Mouse (Mus musculus) lung, embryonic 16.5 days (tissue): ENCODE data around the gene Gm1527. TPM values are rescaled to one million over a fixed set of nuclear protein-coding genes. Genes with fewer than 3 reads are reported as not detected.
"Not testable (repeated sequence)": the region's sequence is repeated elsewhere in the genome, so short reads cannot be mapped to it uniquely, and the experiment has no call there.

Experiments used
- ATAC-seq: fragments of 200-750 bp; cut with Nextera tagmentation; 2 replicates; pipeline ENCODE4 v1.8.0; 2017; ENCODE audit warnings: low read depth, mild to moderate bottlenecking, moderate library complexity
- H3K27ac ChIP-seq: fragments of 300-500 bp; sonication (generic); 2 replicates; pipeline ENCODE4 v1.5.1; 2014; ENCODE audit warnings: mild to moderate bottlenecking, control low read depth, low read length
- H3K27me3 ChIP-seq: fragments of 300-500 bp; sonication (generic); 2 replicates; pipeline ENCODE4 v1.6.1; 2014; ENCODE audit warnings: low read depth, low read length, mixed read lengths; ENCODE audit not compliant: control insufficient read depth, insufficient read depth
- H3K36me3 ChIP-seq: fragments of 300-500 bp; sonication (generic); 2 replicates; pipeline ENCODE4 v1.6.1; 2014; ENCODE audit warnings: low read length; ENCODE audit not compliant: control insufficient read depth, insufficient read depth
- H3K4me1 ChIP-seq: fragments of 300-500 bp; sonication (generic); replicated peaks from 2 replicates; pipeline ENCODE4 v1.6.1; 2014; ENCODE audit warnings: low read length, mixed read lengths; ENCODE audit not compliant: control insufficient read depth, insufficient read depth
- H3K4me2 ChIP-seq: fragments of 300-500 bp; sonication (generic); 2 replicates; pipeline ENCODE4 v1.6.1; 2014; ENCODE audit warnings: low read depth, low read length, control low read depth
- H3K4me3 ChIP-seq: fragments of 300-500 bp; sonication (generic); 2 replicates; pipeline ENCODE4 v1.5.1; 2014; ENCODE audit warnings: mild to moderate bottlenecking, low read length, control low read depth
- H3K9ac ChIP-seq: fragments of 300-500 bp; sonication (generic); 2 replicates; pipeline ENCODE4 v1.6.1; 2014; ENCODE audit warnings: low read length, control low read depth
- H3K9me3 ChIP-seq: fragments of 300-500 bp; sonication (generic); 2 replicates; pipeline ENCODE4 v1.6.1; 2016; ENCODE audit warnings: low read length; ENCODE audit not compliant: control insufficient read depth
- WGBS: fragments of 180-500 bp; shearing (Covaris S2); extraction: QIAGEN DNeasy Blood & Tissue Kit; methylation state at CpG from one replicate; pipeline ENCODE4 v1.1.7; 2014; 5-methylcytosine and 5-hydroxymethylcytosine counted together
- polyA plus RNA-seq: library from polyadenylated mRNA; unstranded; fragments of >200 nt; fragmentation: Nextera tagmentation; extraction: Ambion mirVana; gene quantifications from 2 replicates; pipeline ENCODE4 v1.2.1, GENCODE M21; 2015

Gene Gm1527
- polyA plus RNA-seq = not detected in 2 replicates

- H3K27me3 ChIP-seq = no peaks in the 10 kb centered on the region
- 33% methylated on average over 1 of the region's 1 CpGs for WGBS
- no peak within 1 kb of the TSS for H3K27ac ChIP-seq
Measured at GRCm38 (mm10) chr3:28892317-28892716, at the start of gene Gm1527. Gene Gm1527, plus strand, starts transcription at chr3:28892617.

GRCm38 (mm10) chr3:28843231-28843630 is 49.2 kb upstream of the Gm1527 start:
- Histone ChIP-seq H3K36me3 (no peaks in the 10 kb centered on the region), H3K4me1 (no peaks in the 10 kb centered on the region), H3K9ac (no peak overlapping the region), H3K4me2 (no peak overlapping the region), H3K27me3 (no peaks in the 10 kb centered on the region), H3K4me3 (no peak overlapping the region), H3K27ac (no peak overlapping the region), H3K9me3 (no peaks in the 10 kb centered on the region)
- 63% methylated on average over 8 of the region's 8 CpGs for WGBS
- no peak for ATAC-seq

More at GRCm38 (mm10) chr3:28892317-28892716, at the start of gene Gm1527:
- Histone ChIP-seq H3K9ac (no peak within 1 kb of the TSS), H3K4me1 (no peaks in the 10 kb centered on the region), H3K36me3 (no peaks in the 10 kb centered on the region), H3K4me3 (no peak within 1 kb of the TSS), H3K4me2 (no peak within 1 kb of the TSS), H3K9me3 (no peaks in the 10 kb centered on the region)
- no peak for ATAC-seq

- H3K4me3 ChIP-seq = no peak overlapping the region
- no peaks in the 10 kb centered on the region for H3K4me1 ChIP-seq
- H3K27ac ChIP-seq = no peak overlapping the region
- H3K9ac ChIP-seq = no peak overlapping the region
- H3K9me3 ChIP-seq = no peaks in the 10 kb centered on the region
- ATAC-seq = no peak
- H3K36me3 ChIP-seq = no peaks in the 10 kb centered on the region
- no peak overlapping the region for H3K4me2 ChIP-seq
- no peaks in the 10 kb centered on the region for H3K27me3 ChIP-seq
Measured at GRCm38 (mm10) chr3:28847115-28847514, 45.3 kb upstream of the Gm1527 start.

GRCm38 (mm10) chr3:28852174-28852573 is 40.2 kb upstream of the Gm1527 start:
- WGBS = 90% methylated on average over 3 of the region's 3 CpGs

GRCm38 (mm10) chr3:28859630-28860392 is 32.6 kb upstream of the Gm1527 start:
- not testable (repeated sequence) for ATAC-seq, H3K4me2 ChIP-seq, H3K9me3 ChIP-seq, H3K4me1 ChIP-seq, H3K9ac ChIP-seq, H3K27ac ChIP-seq, H3K36me3 ChIP-seq, H3K4me3 ChIP-seq, H3K27me3 ChIP-seq

More at GRCm38 (mm10) chr3:28852174-28852573, 40.2 kb upstream of the Gm1527 start:
- H3K9me3 ChIP-seq, ATAC-seq, H3K36me3 ChIP-seq, H3K4me1 ChIP-seq, H3K4me3 ChIP-seq, H3K27ac ChIP-seq, H3K9ac ChIP-seq, H3K27me3 ChIP-seq, H3K4me2 ChIP-seq: not testable (repeated sequence)

GRCm38 (mm10) chr3:28896966-28897365 is 4.5 kb downstream of the Gm1527 start:
- H3K27ac ChIP-seq, H3K4me1 ChIP-seq, H3K27me3 ChIP-seq, H3K36me3 ChIP-seq, H3K9me3 ChIP-seq, H3K4me3 ChIP-seq, ATAC-seq, H3K4me2 ChIP-seq, H3K9ac ChIP-seq: not testable (repeated sequence)
- WGBS = 55% methylated on average over 6 of the region's 6 CpGs

- no peak overlapping the region for H3K4me3 ChIP-seq
- H3K27ac ChIP-seq = no peak overlapping the region
- H3K27me3 ChIP-seq = no peaks in the 10 kb centered on the region
- no peak overlapping the region for H3K9ac ChIP-seq
- no peak overlapping the region for H3K4me2 ChIP-seq
- no peaks in the 10 kb centered on the region for H3K4me1 ChIP-seq
- H3K36me3 ChIP-seq = no peaks in the 10 kb centered on the region
- WGBS = 83% methylated on average over 2 of the region's 2 CpGs
- H3K9me3 ChIP-seq = no peaks in the 10 kb centered on the region
- ATAC-seq = no peak
Measured at GRCm38 (mm10) chr3:28965931-28966330, 73.5 kb downstream of the Gm1527 start.

GRCm38 (mm10) chr3:28968851-28969250 is 76.4 kb downstream of the Gm1527 start:
- no peak overlapping the region for H3K4me2 ChIP-seq
- no peak for ATAC-seq
- no peaks in the 10 kb centered on the region for H3K27me3 ChIP-seq
- H3K9me3 ChIP-seq = no peaks in the 10 kb centered on the region
- no peaks in the 10 kb centered on the region for H3K36me3 ChIP-seq
- WGBS = 0% methylated on average over 4 of the region's 4 CpGs
- no peak overlapping the region for H3K27ac ChIP-seq
- H3K4me1 ChIP-seq = no peaks in the 10 kb centered on the region
- H3K4me3 ChIP-seq = no peak overlapping the region
- no peak overlapping the region for H3K9ac ChIP-seq
